Mouse (Mus musculus): Measurements from ENCODE around the gene Ccdc42. TPM values are rescaled to one million over a fixed set of nuclear protein-coding genes. Genes with fewer than 3 reads are reported as not detected.

Ccdc42 gene
- 0.13 and 0.39 TPM in 2 replicates for polyA plus RNA-seq (2012; rRNA removed)
- polyA plus RNA-seq (2014; fragmentation: Nextera tagmentation; extraction: Ambion mirVana), result 0.50 and 1.1 TPM in 2 replicates

GRCm38 (mm10) chr11:68586721-68587120 is at the start of gene Ccdc42:
TSS of gene Ccdc42 (plus strand) at chr11:68587021.
- no peaks in the 10 kb centered on the region for H3K9me3 ChIP-seq (ENCODE audit: control insufficient read depth, low read length)
- H3K27me3 ChIP-seq (ENCODE audit: control insufficient read depth, insufficient read depth, low read length), result no peaks in the 10 kb centered on the region
- no peak within 1 kb of the TSS for H3K9ac ChIP-seq (ENCODE audit: low read depth, low read length, severe bottlenecking)
- no peak for ATAC-seq (ENCODE audit: low FRiP score, low read depth)
- 75% methylated on average over 5 of the region's 5 CpGs for WGBS
- no peak within 1 kb of the TSS for H3K27ac ChIP-seq (replicated peaks; ENCODE audit: low read depth, low read length)
- no peak for DNase-seq (ENCODE audit: low spot score)
- no peaks in the 10 kb centered on the region for H3K36me3 ChIP-seq (ENCODE audit: control insufficient read depth, insufficient read depth, low read length)
- TF ChIP-seq POLR2A (IDR thresholded peaks at IDR 0.05; ENCODE audit: borderline replicate concordance, extremely low read depth, insufficient read depth, insufficient read length), result no peak
- no peak within 1 kb of the TSS for H3K4me3 ChIP-seq (replicated peaks; ENCODE audit: low read length)
- no peak within 1 kb of the TSS for H3K4me2 ChIP-seq (replicated peaks; ENCODE audit: low read depth, low read length, severe bottlenecking)
- no peaks in the 10 kb centered on the region for H3K4me1 ChIP-seq (ENCODE audit: control insufficient read depth, insufficient read depth, low read length)

- no peaks in the 10 kb centered on the region for H3K27me3 ChIP-seq (ENCODE audit: control insufficient read depth, insufficient read depth, low read length)
- DNase-seq (ENCODE audit: low spot score), result no peak
- ATAC-seq (ENCODE audit: low FRiP score, low read depth), result no peak
- H3K4me1 ChIP-seq (ENCODE audit: control insufficient read depth, insufficient read depth, low read length), result no peaks in the 10 kb centered on the region
- 55% methylated on average over 5 of the region's 5 CpGs for WGBS
- H3K27ac ChIP-seq (replicated peaks; ENCODE audit: low read depth, low read length), result no peak overlapping the region
- H3K4me2 ChIP-seq (replicated peaks; ENCODE audit: low read depth, low read length, severe bottlenecking), result no peak overlapping the region
- no peak for TF ChIP-seq POLR2A (IDR thresholded peaks at IDR 0.05; ENCODE audit: borderline replicate concordance, extremely low read depth, insufficient read depth, insufficient read length)
- H3K9me3 ChIP-seq (ENCODE audit: control insufficient read depth, low read length), result no peaks in the 10 kb centered on the region
- H3K9ac ChIP-seq (ENCODE audit: low read depth, low read length, severe bottlenecking), result no peak overlapping the region
- H3K4me3 ChIP-seq (replicated peaks; ENCODE audit: low read length), result no peak overlapping the region
- no peaks in the 10 kb centered on the region for H3K36me3 ChIP-seq (ENCODE audit: control insufficient read depth, insufficient read depth, low read length)
These were observed 47.2 kb upstream of the Ccdc42 start for GRCm38 (mm10) chr11:68539621-68540020.

GRCm38 (mm10) chr11:68544554-68544953 is 42.3 kb upstream of the Ccdc42 start:
- DNase-seq (ENCODE audit: low spot score), result no peak

GRCm38 (mm10) chr11:68545172-68545571 is 41.6 kb upstream of the Ccdc42 start:
- Histone ChIP-seq H3K27ac (replicated peaks; ENCODE audit: low read depth, low read length) (no peak overlapping the region), H3K36me3 (ENCODE audit: control insufficient read depth, insufficient read depth, low read length) (no peaks in the 10 kb centered on the region), H3K4me1 (ENCODE audit: control insufficient read depth, insufficient read depth, low read length) (no peaks in the 10 kb centered on the region), H3K4me2 (replicated peaks; ENCODE audit: low read depth, low read length, severe bottlenecking) (no peak overlapping the region), H3K9ac (ENCODE audit: low read depth, low read length, severe bottlenecking) (no peak overlapping the region), H3K4me3 (replicated peaks; ENCODE audit: low read length) (no peak overlapping the region), H3K27me3 (ENCODE audit: control insufficient read depth, insufficient read depth, low read length) (no peaks in the 10 kb centered on the region), H3K9me3 (ENCODE audit: control insufficient read depth, low read length) (no peaks in the 10 kb centered on the region)
- DNase-seq (ENCODE audit: low spot score) (no peak), ATAC-seq (ENCODE audit: low FRiP score, low read depth) (no peak)
- WGBS, result 64% methylated on average over 7 of the region's 7 CpGs
- no peak for TF ChIP-seq POLR2A (IDR thresholded peaks at IDR 0.05; ENCODE audit: borderline replicate concordance, extremely low read depth, insufficient read depth, insufficient read length)

More at GRCm38 (mm10) chr11:68544554-68544953, 42.3 kb upstream of the Ccdc42 start:
- Histone ChIP-seq H3K9me3 (ENCODE audit: control insufficient read depth, low read length) (no peaks in the 10 kb centered on the region), H3K9ac (ENCODE audit: low read depth, low read length, severe bottlenecking) (no peak overlapping the region), H3K4me3 (replicated peaks; ENCODE audit: low read length) (no peak overlapping the region), H3K4me1 (ENCODE audit: control insufficient read depth, insufficient read depth, low read length) (no peaks in the 10 kb centered on the region), H3K4me2 (replicated peaks; ENCODE audit: low read depth, low read length, severe bottlenecking) (no peak overlapping the region), H3K27ac (replicated peaks; ENCODE audit: low read depth, low read length) (no peak overlapping the region), H3K27me3 (ENCODE audit: control insufficient read depth, insufficient read depth, low read length) (no peaks in the 10 kb centered on the region), H3K36me3 (ENCODE audit: control insufficient read depth, insufficient read depth, low read length) (no peaks in the 10 kb centered on the region)
- no peak for TF ChIP-seq POLR2A (IDR thresholded peaks at IDR 0.05; ENCODE audit: borderline replicate concordance, extremely low read depth, insufficient read depth, insufficient read length)
- WGBS, result 8% methylated on average over 8 of the region's 8 CpGs
- ATAC-seq (ENCODE audit: low FRiP score, low read depth), result no peak

GRCm38 (mm10) chr11:68545682-68546222 is 41.1 kb upstream of the Ccdc42 start:
- H3K4me2 ChIP-seq (replicated peaks; ENCODE audit: low read depth, low read length, severe bottlenecking), result no peak overlapping the region
- no peak overlapping the region for H3K4me3 ChIP-seq (replicated peaks; ENCODE audit: low read length)
- no peak for ATAC-seq (ENCODE audit: low FRiP score, low read depth)
- no peaks in the 10 kb centered on the region for H3K9me3 ChIP-seq (ENCODE audit: control insufficient read depth, low read length)
- no peaks in the 10 kb centered on the region for H3K27me3 ChIP-seq (ENCODE audit: control insufficient read depth, insufficient read depth, low read length)
- DNase-seq (ENCODE audit: low spot score), result no peak
- H3K9ac ChIP-seq (ENCODE audit: low read depth, low read length, severe bottlenecking), result no peak overlapping the region
- 68% methylated on average over 8 of the region's 8 CpGs for WGBS
- no peaks in the 10 kb centered on the region for H3K4me1 ChIP-seq (ENCODE audit: control insufficient read depth, insufficient read depth, low read length)
- no peak for TF ChIP-seq POLR2A (IDR thresholded peaks at IDR 0.05; ENCODE audit: borderline replicate concordance, extremely low read depth, insufficient read depth, insufficient read length)
- H3K36me3 ChIP-seq (ENCODE audit: control insufficient read depth, insufficient read depth, low read length), result no peaks in the 10 kb centered on the region
- H3K27ac ChIP-seq (replicated peaks; ENCODE audit: low read depth, low read length), result no peak overlapping the region

Data from limb, embryonic 14.5 days (tissue).